Mouse (Mus musculus) cerebellum, adult 2 months (tissue): ENCODE measurements around the gene 6430550D23Rik.

ENCODE experiments used
- CTCF ChIP-seq: fragments of 200-500 bp; IDR thresholded peaks from 2 replicates; pipeline ENCODE4 v1.5.1; 2011; ENCODE audit warnings: low read depth, mild to moderate bottlenecking, control low read depth, low read length, moderate library complexity, borderline replicate concordance; ENCODE audit not compliant: insufficient read depth
- POLR2A ChIP-seq: fragments of 200-500 bp; IDR thresholded peaks from 2 replicates; pipeline ENCODE4 v1.6.1; 2011; ENCODE audit warnings: low read length, control low read depth, borderline replicate concordance; ENCODE audit not compliant: insufficient read depth

- TF ChIP-seq CTCF = no peak
- peak; percentile 60; the same call in 1 of the 2 replicates for TF ChIP-seq POLR2A
These were observed at the start of gene 6430550D23Rik, which contains the start of gene Ergic3 for GRCm38 (mm10) chr2:156007888-156008532.
